ENCODE assay signal across 10 mouse cellular contexts in the genomic region with DNA sequence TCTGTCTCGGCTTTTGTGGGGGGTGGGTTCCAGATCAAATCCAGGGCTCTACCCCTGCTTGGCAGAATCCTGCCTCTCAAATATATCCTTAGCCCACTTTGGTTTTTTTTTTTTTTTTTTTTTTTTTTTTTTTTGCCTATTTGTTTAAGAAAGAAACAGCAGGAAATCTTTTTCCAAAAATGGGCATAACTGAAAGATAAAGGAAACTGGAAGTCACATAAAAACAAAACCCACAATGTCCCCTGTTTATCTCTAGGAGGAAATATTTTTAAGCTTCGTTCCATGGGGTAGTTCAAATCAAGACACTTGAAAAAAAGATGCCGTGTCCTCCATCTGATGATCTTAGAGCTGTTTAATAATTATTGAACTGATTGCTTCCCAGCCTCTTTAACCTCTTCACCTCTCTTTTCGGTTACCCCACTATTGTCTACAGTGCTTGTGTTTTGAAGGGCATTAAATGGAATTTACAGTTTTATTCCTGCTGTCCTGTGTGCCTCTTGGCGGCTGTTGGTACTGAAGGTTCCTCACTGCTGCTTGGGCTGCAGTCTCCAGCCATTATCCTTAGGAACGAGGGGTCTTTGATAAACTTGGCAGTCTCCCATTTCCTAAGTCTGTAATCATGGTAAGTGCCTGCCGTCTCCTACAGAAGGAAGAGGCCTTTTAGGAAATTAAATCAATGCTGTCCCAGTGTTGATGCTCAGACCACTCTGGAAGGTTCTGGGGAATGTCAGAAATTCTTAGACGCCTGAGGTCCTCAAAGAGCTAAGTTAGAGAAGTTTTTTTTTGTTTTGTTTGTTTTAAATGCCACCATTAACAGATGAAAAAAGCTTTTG. TPM values are rescaled to one million over a fixed set of nuclear protein-coding genes. Genes with fewer than 3 reads are reported as not detected.
A peak's percentile ranks its signal among the peaks of the same experiment; 100 is the strongest.
DNase-seq lines count a peak whose midpoint lies in the region; ATAC-seq lines count a peak whose summit lies in the region.
"Had no signal": no experiment of that assay in that cellular context is flagged by ENCODE, and none has a peak within 500 bp of the region (broad histone marks: within the 10 kb centered on the region; RNA-seq: fewer than 3 reads in every experiment).

No protein-coding gene starts in this region.

- H3K4me2 ChIP-seq in kidney, embryonic 15.5 days: peak overlapping the region; percentile 41
- peak overlapping the region; percentile 24; the same call in 1 of the 2 replicates for H3K4me2 ChIP-seq in hindbrain, embryonic 12.5 days (replicated peaks)
- H3K4me2 ChIP-seq in midbrain, embryonic 12.5 days (replicated peaks): no peak overlapping the region

- WGBS in kidney, embryonic 15.5 days: 38% methylated on average over 8 of the region's 8 CpGs
- 46% methylated on average over 8 of the region's 8 CpGs for WGBS in embryonic facial prominence, embryonic 10.5 days
- WGBS in hindbrain, embryonic 12.5 days: 27% methylated on average over 8 of the region's 8 CpGs
- WGBS in midbrain, embryonic 12.5 days: 34% methylated on average over 8 of the region's 8 CpGs

- peaks cover 19% of the 10 kb centered on the region for H3K4me1 ChIP-seq in kidney, embryonic 15.5 days
- H3K4me1 ChIP-seq in embryonic facial prominence, embryonic 10.5 days: peaks cover 50% of the 10 kb centered on the region
- peaks cover 19% of the 10 kb centered on the region for H3K4me1 ChIP-seq in hindbrain, embryonic 12.5 days
- peaks cover 15% of the 10 kb centered on the region for H3K4me1 ChIP-seq in midbrain, embryonic 12.5 days

- H3K9me3 ChIP-seq in kidney, embryonic 15.5 days (replicated peaks): no peaks in the 10 kb centered on the region
- H3K9me3 ChIP-seq in embryonic facial prominence, embryonic 10.5 days: no peaks in the 10 kb centered on the region
- H3K9me3 ChIP-seq in hindbrain, embryonic 12.5 days (replicated peaks): no peaks in the 10 kb centered on the region
- H3K9me3 ChIP-seq in midbrain, embryonic 12.5 days: no peaks in the 10 kb centered on the region

- no peak for DNase-seq in kidney, adult 18-20 months
- peak; percentile 15 for DNase-seq in embryonic facial prominence, embryonic 10.5 days (ENCODE audit: low spot score)
- no peak for DNase-seq in cerebellum, adult 9-10 months
- no peak for DNase-seq in cerebellum, postnatal 36 days
- no peak for DNase-seq in urinary bladder, adult 18-20 months (ENCODE audit: low spot score in 2 of 2)
- DNase-seq: kidney, postnatal 4 days; lung, postnatal 14 days had no signal

- H3K4me3 ChIP-seq in kidney, embryonic 15.5 days (replicated peaks): no peak overlapping the region
- no peak overlapping the region for H3K4me3 ChIP-seq in embryonic facial prominence, embryonic 10.5 days
- H3K4me3 ChIP-seq in hindbrain, embryonic 12.5 days: no peak overlapping the region
- H3K4me3 ChIP-seq in midbrain, embryonic 12.5 days: no peak overlapping the region

- no peak for ATAC-seq in kidney, embryonic 15.5 days (replicated peaks; ENCODE audit: low FRiP score)
- no peak for ATAC-seq in hindbrain, embryonic 12.5 days (ENCODE audit: low FRiP score)
- ATAC-seq in midbrain, embryonic 12.5 days (ENCODE audit: low FRiP score, low read depth): no peak; the same call in 1 of the 2 replicates

- H3K27ac ChIP-seq in kidney, embryonic 15.5 days: peak overlapping the region; percentile 28; the same call in 1 of the 2 replicates
- H3K27ac ChIP-seq in embryonic facial prominence, embryonic 10.5 days (replicated peaks): peak overlapping the region; percentile 77
- peak overlapping the region; percentile 60; the same call in 1 of the 2 replicates for H3K27ac ChIP-seq in hindbrain, embryonic 12.5 days
- peak overlapping the region; percentile 3; the same call in 1 of the 2 replicates for H3K27ac ChIP-seq in midbrain, embryonic 12.5 days (replicated peaks)

- H3K36me3 ChIP-seq in kidney, embryonic 15.5 days: no peaks in the 10 kb centered on the region
- peaks cover 65% of the 10 kb centered on the region for H3K36me3 ChIP-seq in embryonic facial prominence, embryonic 10.5 days (replicated peaks)
- H3K36me3 ChIP-seq in hindbrain, embryonic 12.5 days: no peaks in the 10 kb centered on the region
- H3K36me3 ChIP-seq in midbrain, embryonic 12.5 days: no peaks in the 10 kb centered on the region

- no peaks in the 10 kb centered on the region for H3K27me3 ChIP-seq in kidney, embryonic 15.5 days
- no peaks in the 10 kb centered on the region for H3K27me3 ChIP-seq in embryonic facial prominence, embryonic 10.5 days (replicated peaks; ENCODE audit: low read depth, poor library complexity, severe bottlenecking)
- no peaks in the 10 kb centered on the region for H3K27me3 ChIP-seq in hindbrain, embryonic 12.5 days
- no peaks in the 10 kb centered on the region for H3K27me3 ChIP-seq in midbrain, embryonic 12.5 days

- no peak overlapping the region for H3K9ac ChIP-seq in kidney, embryonic 15.5 days
- no peak overlapping the region for H3K9ac ChIP-seq in hindbrain, embryonic 12.5 days
- H3K9ac ChIP-seq in midbrain, embryonic 12.5 days (replicated peaks): no peak overlapping the region

RNA-seq across cellular contexts. Expression of gene Pygo1, which starts 52.9 kb away (rescaled TPM):
- polyA plus RNA-seq in kidney, embryonic 15.5 days (2015; fragmentation: Nextera tagmentation; extraction: Ambion mirVana): 5.4 TPM in 2 replicates
- polyA plus RNA-seq in embryonic facial prominence, embryonic 10.5 days (2016; fragmentation: Nextera tagmentation; extraction: Ambion mirVana): 6.5 and 7.3 TPM in 2 replicates
- polyA plus RNA-seq in hindbrain, embryonic 12.5 days (2016; fragmentation: Nextera tagmentation; extraction: Ambion mirVana): 14.2 and 15.0 TPM in 2 replicates
- 11.4 and 13.7 TPM in 2 replicates for polyA plus RNA-seq in midbrain, embryonic 12.5 days (2016; fragmentation: Nextera tagmentation; extraction: Ambion mirVana)

Comparison
In these comparisons a context has a peak if more than half of its experiments do, and no peak if none do; other contexts are left out.
1. H3K27ac ChIP-seq: peak in every context shown above with its lines; median percentile 77 in embryonic facial prominence, embryonic 10.5 days; 60 in hindbrain, embryonic 12.5 days; 28 in kidney, embryonic 15.5 days; 3 in midbrain, embryonic 12.5 days.